Mouse (Mus musculus) neural tube, embryonic 11.5 days (tissue): ENCODE measurements around the gene Caskin1. TPM values are rescaled to one million over a fixed set of nuclear protein-coding genes. Genes with fewer than 3 reads are reported as not detected.

Experiments
- ATAC-seq: fragments of 200-750 bp; cut with Nextera tagmentation; 2 replicates; pipeline ENCODE4 v1.8.0; 2017; ENCODE audit warnings: moderate number of reproducible peaks, mild to moderate bottlenecking, moderate TSS enrichment, moderate library complexity; ENCODE audit not compliant: insufficient read depth, low FRiP score, low TSS enrichment
- DNase-seq: peaks from one replicate; pipeline ENCODE4 v3.0.0-alpha.2; 2015; ENCODE audit warnings: low spot score
- H3K27ac ChIP-seq: fragments of 300-500 bp; sonication (generic); 2 replicates; pipeline ENCODE4 v1.5.1; 2014; ENCODE audit warnings: low read depth, mild to moderate bottlenecking, low read length
- H3K27me3 ChIP-seq: fragments of 300-500 bp; sonication (generic); 2 replicates; pipeline ENCODE4 v1.6.1; 2014; ENCODE audit warnings: mild to moderate bottlenecking, low read length, mixed read lengths; ENCODE audit not compliant: control insufficient read depth, insufficient read depth
- H3K36me3 ChIP-seq: fragments of 300-500 bp; sonication (generic); 2 replicates; pipeline ENCODE4 v1.6.1; 2014; ENCODE audit warnings: mild to moderate bottlenecking, low read length, moderate library complexity, mixed read lengths; ENCODE audit not compliant: control insufficient read depth, insufficient read depth
- H3K4me1 ChIP-seq: fragments of 300-500 bp; sonication (generic); 2 replicates; pipeline ENCODE4 v1.6.1; 2014; ENCODE audit warnings: low read length, mixed read lengths; ENCODE audit not compliant: control insufficient read depth, insufficient read depth
- H3K4me2 ChIP-seq: fragments of 300-500 bp; sonication (generic); 2 replicates; pipeline ENCODE4 v1.6.1; 2014; ENCODE audit warnings: low read depth, mild to moderate bottlenecking, moderate library complexity
- H3K4me3 ChIP-seq: fragments of 300-500 bp; sonication (generic); 2 replicates; pipeline ENCODE4 v1.5.1; 2014; ENCODE audit warnings: low read depth, low read length
- H3K9ac ChIP-seq: fragments of 300-500 bp; sonication (generic); 2 replicates; pipeline ENCODE4 v1.6.1; 2014; ENCODE audit warnings: mild to moderate bottlenecking, low read length
- H3K9me3 ChIP-seq: fragments of 300-500 bp; sonication (generic); 2 replicates; pipeline ENCODE4 v1.6.1; 2016; ENCODE audit warnings: low read length; ENCODE audit not compliant: control insufficient read depth
- WGBS: fragments of 180-500 bp; shearing (Covaris S2); extraction: QIAGEN DNeasy Blood & Tissue Kit; methylation state at CpG from one replicate; pipeline ENCODE4 v1.1.7; 2014; 5-methylcytosine and 5-hydroxymethylcytosine counted together
- polyA plus RNA-seq: library from polyadenylated mRNA; unstranded; fragments of >200 nt; fragmentation: Nextera tagmentation; extraction: Ambion mirVana; gene quantifications from 2 replicates; pipeline ENCODE4 v1.2.1, GENCODE M21; 2014

The Caskin1 gene
- polyA plus RNA-seq, 1 experiment from 2014 or later: 7.4 TPM

DNA sequence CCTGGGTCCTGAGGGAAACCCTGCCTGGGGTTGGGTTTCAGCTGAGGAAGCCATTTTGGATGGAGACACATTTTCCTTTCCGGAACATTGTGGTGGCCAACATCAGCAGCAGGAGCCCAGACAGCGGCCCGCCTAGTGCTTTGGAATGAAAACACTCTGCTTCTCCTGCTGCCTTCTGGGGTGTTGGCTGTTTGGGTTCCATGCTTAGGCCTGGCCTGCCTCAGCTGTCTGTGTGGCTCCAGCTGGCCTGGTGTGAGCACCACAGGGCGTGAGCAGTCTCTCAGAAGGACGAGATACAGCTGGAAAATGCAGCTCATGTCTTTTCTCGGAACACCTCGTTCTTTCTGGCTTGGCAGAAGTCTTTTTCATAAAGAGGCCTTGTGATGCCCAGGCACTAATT is 68.7 kb downstream of the Caskin1 start:
- Histone ChIP-seq H3K4me3 (no peak overlapping the region), H3K27ac (no peak overlapping the region), H3K27me3 (no peaks in the 10 kb centered on the region), H3K9me3 (no peaks in the 10 kb centered on the region), H3K36me3 (no peaks in the 10 kb centered on the region), H3K9ac (no peak overlapping the region), H3K4me2 (no peak overlapping the region), H3K4me1 (peaks cover 15% of the 10 kb centered on the region)
- 93% methylated on average over 7 of the region's 7 CpGs for WGBS
- ATAC-seq: no peak
- DNase-seq: no peak

Other genes starting within 250 kb of the Caskin1 start
- 87.6 and 92.1 TPM in 2 replicates for gene Ccnf, start 237.1 kb upstream of the Caskin1 start, polyA plus RNA-seq
- gene Abca17, start 137.5 kb upstream of the Caskin1 start, polyA plus RNA-seq: 0.24 TPM in 1 of 2 replicates, not detected in the other
- gene Abca3, start 136.7 kb upstream of the Caskin1 start, polyA plus RNA-seq: 15.3 and 20.1 TPM in 2 replicates
- 370 and 385 TPM in 2 replicates for gene Rnps1, start 74.0 kb upstream of the Caskin1 start, polyA plus RNA-seq
- 54.1 and 61.5 TPM in 2 replicates for gene Eci1, start 62.0 kb upstream of the Caskin1 start, polyA plus RNA-seq
- 2.1 and 2.3 TPM in 2 replicates for gene Dnase1l2, start 45.5 kb upstream of the Caskin1 start, polyA plus RNA-seq
- 17.0 and 21.2 TPM in 2 replicates for gene E4f1, start 18.3 kb upstream of the Caskin1 start, polyA plus RNA-seq
- 65.0 and 65.2 TPM in 2 replicates for gene Pgp, start 18.2 kb upstream of the Caskin1 start, polyA plus RNA-seq
- gene Bricd5, start 14.7 kb upstream of the Caskin1 start, polyA plus RNA-seq: 0.33 and 0.51 TPM in 2 replicates
- gene Mlst8, start 9.5 kb upstream of the Caskin1 start, polyA plus RNA-seq: 26.2 and 29.7 TPM in 2 replicates
- 81.2 and 88.1 TPM in 2 replicates for gene Traf7, start 39.3 kb downstream of the Caskin1 start, polyA plus RNA-seq
- 1.2 and 1.7 TPM in 2 replicates for gene Rab26, start 45.6 kb downstream of the Caskin1 start, polyA plus RNA-seq
- 20.6 and 29.0 TPM in 2 replicates for gene Pkd1, start 61.2 kb downstream of the Caskin1 start, polyA plus RNA-seq
- gene Tsc2, start 144.0 kb downstream of the Caskin1 start, polyA plus RNA-seq: 61.9 and 69.2 TPM in 2 replicates
- 13.8 and 15.7 TPM in 2 replicates for gene Nthl1, start 144.1 kb downstream of the Caskin1 start, polyA plus RNA-seq
- gene Slc9a3r2, start 161.7 kb downstream of the Caskin1 start, polyA plus RNA-seq: 36.7 and 38.8 TPM in 2 replicates
- gene Npw, start 169.9 kb downstream of the Caskin1 start, polyA plus RNA-seq: not detected in 2 replicates
- gene Zfp598, start 181.1 kb downstream of the Caskin1 start, polyA plus RNA-seq: 31.8 and 35.7 TPM in 2 replicates
- gene Syngr3, start 201.4 kb downstream of the Caskin1 start, polyA plus RNA-seq: 14.6 and 18.1 TPM in 2 replicates
- 50.8 and 53.0 TPM in 2 replicates for gene Gfer, start 207.6 kb downstream of the Caskin1 start, polyA plus RNA-seq
- gene Noxo1, start 207.6 kb downstream of the Caskin1 start, polyA plus RNA-seq: 1.5 and 1.8 TPM in 2 replicates
- gene Tbl3, start 219.1 kb downstream of the Caskin1 start, polyA plus RNA-seq: 110 and 131 TPM in 2 replicates
- 0.57 TPM in 1 of 2 replicates, not detected in the other for gene Rnf151, start 229.5 kb downstream of the Caskin1 start, polyA plus RNA-seq
- gene Rps2, start 229.5 kb downstream of the Caskin1 start, polyA plus RNA-seq: 1,370 and 1,378 TPM in 2 replicates
- 213 and 214 TPM in 2 replicates for gene Ndufb10, start 235.9 kb downstream of the Caskin1 start, polyA plus RNA-seq
- not detected in 2 replicates for gene Rpl3l, start 239.2 kb downstream of the Caskin1 start, polyA plus RNA-seq
- gene Msrb1, start 248.0 kb downstream of the Caskin1 start, polyA plus RNA-seq: 25.5 and 27.2 TPM in 2 replicates